Mouse (Mus musculus): ENCODE results near the gene Nr1h2. TPM values are rescaled to one million over a fixed set of nuclear protein-coding genes. Genes with fewer than 3 reads are reported as not detected.

Gene Nr1h2
- polyA plus RNA-seq, 1 experiment: 79.7 TPM

DNA sequence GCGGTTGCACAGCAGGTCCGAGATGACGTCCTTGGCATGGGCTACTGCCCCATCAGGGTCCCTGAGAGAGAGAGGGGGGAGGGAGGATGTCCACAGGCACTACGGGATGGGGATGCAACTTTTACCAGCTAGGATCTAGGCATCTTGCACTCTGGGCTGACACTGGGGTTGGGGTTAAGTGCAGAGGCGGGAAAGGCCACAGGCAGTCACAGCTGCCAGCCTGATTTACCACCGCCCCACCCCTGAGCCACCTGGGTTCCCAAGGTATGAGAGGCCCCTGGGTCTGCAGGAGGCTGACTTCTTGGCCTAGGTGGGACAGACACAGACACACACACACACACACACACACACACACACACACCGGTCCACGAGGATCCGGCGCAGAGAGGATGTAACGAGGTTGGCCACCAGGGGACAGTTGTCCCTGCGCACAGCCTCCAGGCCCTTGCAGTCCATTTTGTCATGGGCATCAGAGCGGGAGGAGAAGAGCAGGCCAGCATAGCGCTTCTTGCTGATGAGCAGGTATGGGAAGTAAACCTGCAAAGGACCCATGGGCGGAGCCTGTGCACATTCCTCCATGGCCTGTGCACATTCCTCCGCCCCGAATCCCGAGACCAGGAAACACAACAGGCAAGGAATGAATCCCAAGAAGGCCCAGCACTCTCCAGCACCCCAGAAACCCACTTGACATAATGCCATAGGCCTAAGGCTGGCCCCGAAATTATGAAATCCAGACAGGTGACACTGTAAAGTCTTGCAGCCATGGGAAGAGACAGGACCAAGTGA lies 18.9 kb downstream of the Nr1h2 start:
- no peak for DNase-seq (ENCODE audit: low read depth)

DNA sequence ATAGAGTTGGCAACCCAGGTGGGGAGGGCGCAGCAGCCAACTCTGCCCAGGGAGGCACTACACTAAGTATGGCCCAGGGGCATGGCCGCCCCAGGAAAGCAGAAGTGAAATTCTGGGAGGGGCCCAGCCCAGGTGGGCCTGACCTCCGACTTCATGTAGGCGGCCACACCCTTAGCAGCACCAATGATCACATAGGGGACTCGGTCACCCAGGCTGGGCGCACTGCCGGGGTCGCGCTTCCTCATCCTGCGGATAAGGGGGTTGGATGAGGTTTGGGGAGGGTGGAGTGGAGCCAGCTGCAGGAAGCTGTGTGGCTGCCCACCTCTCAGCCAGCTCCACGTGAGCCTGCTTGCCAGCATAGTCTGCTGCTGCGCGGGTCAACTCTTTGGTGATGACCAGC lies 19.5 kb downstream of the Nr1h2 start:
- TF ChIP-seq CTCF (IDR thresholded peaks at IDR 0.05; ENCODE audit: borderline replicate concordance, extremely low read depth, insufficient read depth, insufficient read length) (no peak), POLR2A (IDR thresholded peaks at IDR 0.05; ENCODE audit: borderline replicate concordance, extremely low read depth, insufficient read depth, insufficient read length, poor library complexity, severe bottlenecking) (no peak)
- DNase-seq (ENCODE audit: low read depth): no peak

More for the DNA sequence above, 18.9 kb downstream of the Nr1h2 start:
- TF ChIP-seq POLR2A (IDR thresholded peaks at IDR 0.05; ENCODE audit: borderline replicate concordance, extremely low read depth, insufficient read depth, insufficient read length, poor library complexity, severe bottlenecking) (no peak), CTCF (IDR thresholded peaks at IDR 0.05; ENCODE audit: borderline replicate concordance, extremely low read depth, insufficient read depth, insufficient read length) (no peak)

DNA sequence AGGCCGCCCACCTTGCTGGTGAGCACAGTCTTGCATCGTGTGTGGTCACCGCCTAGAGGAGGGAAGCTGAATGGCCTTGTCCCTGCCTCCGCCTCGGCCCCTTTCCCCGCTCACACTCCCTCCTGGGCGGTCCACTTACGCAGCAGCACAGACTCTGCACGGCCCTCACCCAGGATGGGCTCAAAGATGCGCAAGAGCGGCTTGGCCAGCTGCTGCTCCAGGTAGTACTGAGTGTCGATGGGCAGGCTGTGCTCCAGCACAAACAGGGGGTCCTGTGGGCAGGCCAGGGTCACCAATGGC lies 20.1 kb downstream of the Nr1h2 start:
- no peak for TF ChIP-seq CTCF (IDR thresholded peaks at IDR 0.05; ENCODE audit: borderline replicate concordance, extremely low read depth, insufficient read depth, insufficient read length)
- TF ChIP-seq POLR2A (IDR thresholded peaks at IDR 0.05; ENCODE audit: borderline replicate concordance, extremely low read depth, insufficient read depth, insufficient read length, poor library complexity, severe bottlenecking): no peak

DNA sequence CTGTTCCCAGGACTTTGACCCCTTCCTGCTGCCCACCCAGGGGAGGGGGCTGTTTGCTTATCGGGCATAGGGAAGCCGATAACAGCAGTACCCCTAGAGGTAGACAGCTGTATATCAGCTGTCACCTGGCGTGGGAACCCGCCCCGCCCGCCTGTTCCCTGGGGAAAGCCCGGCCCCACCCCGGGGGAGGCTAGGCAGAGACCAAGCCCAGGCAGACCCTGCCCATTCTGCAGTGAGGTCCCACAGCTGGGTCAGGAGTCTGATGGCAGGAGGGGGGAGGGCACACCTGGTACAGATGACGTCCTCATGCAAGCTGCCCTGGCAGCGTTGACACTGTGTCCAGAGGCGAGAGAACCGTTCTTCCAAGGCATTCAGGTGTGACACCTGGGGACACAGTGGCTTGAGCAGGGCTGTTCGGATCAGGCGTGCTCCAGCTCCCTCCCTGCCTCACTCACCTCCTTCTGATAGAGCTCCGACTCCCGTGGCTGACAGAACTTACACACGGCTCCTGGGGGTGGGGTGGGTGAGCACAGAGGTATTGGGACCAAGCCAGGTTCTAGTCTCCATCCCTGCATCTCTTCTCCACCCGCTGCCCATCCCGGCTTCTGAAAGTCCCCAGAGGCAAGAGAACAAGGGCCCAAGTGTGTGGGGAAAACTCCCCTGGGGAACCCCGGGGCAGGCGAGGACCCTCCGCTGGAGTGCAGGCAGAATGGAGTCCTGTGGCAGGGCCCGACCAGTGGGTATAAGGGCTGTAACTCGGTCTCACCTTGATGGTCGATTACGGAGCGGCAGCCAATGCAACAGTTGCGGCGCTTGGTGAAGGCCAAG lies 20.6 kb downstream of the Nr1h2 start:
- TF ChIP-seq CTCF (IDR thresholded peaks at IDR 0.05; ENCODE audit: borderline replicate concordance, extremely low read depth, insufficient read depth, insufficient read length): no peak
- TF ChIP-seq POLR2A (IDR thresholded peaks at IDR 0.05; ENCODE audit: borderline replicate concordance, extremely low read depth, insufficient read depth, insufficient read length, poor library complexity, severe bottlenecking): no peak
- DNase-seq (ENCODE audit: low read depth): no peak

More for the DNA sequence above, 20.1 kb downstream of the Nr1h2 start:
- DNase-seq (ENCODE audit: low read depth): no peak

DNA sequence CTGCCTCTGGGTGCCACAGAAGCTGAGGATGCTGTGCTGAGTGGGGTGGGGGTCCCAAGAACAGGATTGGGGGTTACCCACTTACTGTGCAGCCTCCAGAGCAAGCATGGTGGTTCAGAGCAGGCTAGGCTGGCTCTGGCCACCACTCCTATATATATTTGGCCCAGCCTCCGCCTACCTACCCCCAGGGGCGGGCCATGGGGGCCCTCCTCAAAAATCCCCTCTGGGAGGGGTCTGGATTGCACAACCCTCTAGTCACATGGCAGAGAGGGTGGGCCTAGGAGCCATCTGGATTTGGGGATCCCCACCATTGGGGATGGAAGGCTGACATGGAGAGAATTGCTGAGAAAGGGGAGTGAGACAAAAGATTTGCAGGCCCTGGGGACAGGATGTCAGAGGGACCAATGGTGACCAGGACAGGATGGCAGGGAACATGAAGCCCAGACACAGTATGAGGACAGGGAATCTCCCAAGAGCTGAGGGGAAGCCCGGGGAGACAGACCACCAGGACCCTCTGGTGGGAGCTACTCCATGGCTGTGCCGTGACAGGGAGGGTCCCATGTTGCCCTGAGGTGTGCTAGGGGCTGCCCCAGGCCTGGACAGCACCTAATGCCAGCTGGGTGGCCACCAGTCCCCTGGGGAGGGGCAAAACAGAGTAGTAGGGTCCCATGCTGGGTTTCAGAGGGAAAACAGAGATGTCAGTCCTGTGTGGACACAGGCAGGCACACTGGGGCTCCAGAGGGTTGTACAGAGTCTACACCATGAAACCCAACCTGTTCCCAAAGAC lies 21.6 kb downstream of the Nr1h2 start, which contains the start of gene Spib:
Gene Spib, minus strand, starts transcription at position 126 of the 787 bp plus-strand sequence.
- TF ChIP-seq CTCF (IDR thresholded peaks at IDR 0.05; ENCODE audit: borderline replicate concordance, extremely low read depth, insufficient read depth, insufficient read length): no peak
- no peak for TF ChIP-seq POLR2A (IDR thresholded peaks at IDR 0.05; ENCODE audit: borderline replicate concordance, extremely low read depth, insufficient read depth, insufficient read length, poor library complexity, severe bottlenecking)
- no peak for DNase-seq (ENCODE audit: low read depth)

DNA sequence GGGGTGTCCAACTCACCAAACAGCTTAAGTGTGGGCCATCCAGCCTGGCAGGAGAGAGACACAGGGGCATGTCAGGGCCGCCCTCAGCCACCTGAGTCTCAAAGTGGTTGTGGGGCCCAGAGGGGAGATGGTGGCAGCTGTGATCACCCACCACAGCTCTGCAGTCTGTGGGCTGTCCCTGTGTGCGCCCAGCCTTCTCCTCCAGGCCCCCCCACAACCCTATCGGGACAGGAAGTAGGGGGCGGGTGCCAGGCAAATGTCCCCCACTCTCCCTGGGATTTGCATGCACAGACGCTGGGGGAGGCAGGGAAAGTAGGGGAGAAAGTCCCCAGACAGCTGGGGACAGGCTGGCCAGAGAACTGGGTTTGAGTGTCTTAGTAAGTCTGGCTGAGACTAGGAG lies 22.5 kb downstream of the Nr1h2 start:
- DNase-seq (ENCODE audit: low read depth): no peak
- TF ChIP-seq CTCF (IDR thresholded peaks at IDR 0.05; ENCODE audit: borderline replicate concordance, extremely low read depth, insufficient read depth, insufficient read length): no peak
- no peak for TF ChIP-seq POLR2A (IDR thresholded peaks at IDR 0.05; ENCODE audit: borderline replicate concordance, extremely low read depth, insufficient read depth, insufficient read length, poor library complexity, severe bottlenecking)

DNA sequence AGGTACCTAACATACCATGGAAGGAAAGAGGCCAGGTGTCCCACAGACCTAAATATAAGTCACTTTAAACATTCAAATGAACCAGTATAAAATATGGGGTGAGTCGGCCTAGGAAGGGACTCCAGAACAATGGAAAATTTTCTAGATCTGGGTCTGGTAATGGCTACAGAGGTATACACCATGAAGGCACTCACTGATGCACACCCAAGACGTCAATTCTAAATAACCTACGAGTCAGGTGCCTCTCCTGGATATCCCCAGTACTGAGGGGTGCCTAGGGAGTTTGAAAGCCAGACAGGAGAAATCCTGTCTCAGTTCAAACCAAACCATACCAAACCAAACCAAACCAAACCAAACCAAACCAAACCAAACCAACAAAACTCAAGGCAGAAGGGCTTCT lies 23.2 kb downstream of the Nr1h2 start:
- TF ChIP-seq POLR2A (IDR thresholded peaks at IDR 0.05; ENCODE audit: borderline replicate concordance, extremely low read depth, insufficient read depth, insufficient read length, poor library complexity, severe bottlenecking): no peak
- no peak for TF ChIP-seq CTCF (IDR thresholded peaks at IDR 0.05; ENCODE audit: borderline replicate concordance, extremely low read depth, insufficient read depth, insufficient read length)
- DNase-seq (ENCODE audit: low read depth): no peak

DNA sequence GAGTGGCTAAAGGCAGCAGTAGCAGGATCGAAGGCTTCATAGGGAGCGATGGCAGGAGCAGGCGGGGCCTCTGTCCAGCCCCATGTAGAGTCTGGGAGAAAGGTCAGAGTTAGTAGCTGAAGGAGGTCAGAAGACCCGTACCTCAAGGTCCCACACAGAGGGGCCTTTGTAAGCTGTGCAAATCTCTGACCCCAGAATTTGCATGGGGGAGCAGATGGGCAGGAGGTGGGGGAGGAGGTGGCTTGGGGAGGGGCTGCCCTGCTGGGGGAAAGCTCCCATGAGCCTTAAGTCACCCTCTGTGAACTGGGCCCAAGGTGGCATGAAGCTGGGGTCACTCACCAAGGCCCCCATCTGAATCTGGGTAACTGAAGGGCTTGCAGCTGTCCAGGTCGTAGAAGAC lies 24.2 kb downstream of the Nr1h2 start:
- TF ChIP-seq CTCF (IDR thresholded peaks at IDR 0.05; ENCODE audit: borderline replicate concordance, extremely low read depth, insufficient read depth, insufficient read length) (no peak), POLR2A (IDR thresholded peaks at IDR 0.05; ENCODE audit: borderline replicate concordance, extremely low read depth, insufficient read depth, insufficient read length, poor library complexity, severe bottlenecking) (no peak)
- no peak for DNase-seq (ENCODE audit: low read depth)

DNA sequence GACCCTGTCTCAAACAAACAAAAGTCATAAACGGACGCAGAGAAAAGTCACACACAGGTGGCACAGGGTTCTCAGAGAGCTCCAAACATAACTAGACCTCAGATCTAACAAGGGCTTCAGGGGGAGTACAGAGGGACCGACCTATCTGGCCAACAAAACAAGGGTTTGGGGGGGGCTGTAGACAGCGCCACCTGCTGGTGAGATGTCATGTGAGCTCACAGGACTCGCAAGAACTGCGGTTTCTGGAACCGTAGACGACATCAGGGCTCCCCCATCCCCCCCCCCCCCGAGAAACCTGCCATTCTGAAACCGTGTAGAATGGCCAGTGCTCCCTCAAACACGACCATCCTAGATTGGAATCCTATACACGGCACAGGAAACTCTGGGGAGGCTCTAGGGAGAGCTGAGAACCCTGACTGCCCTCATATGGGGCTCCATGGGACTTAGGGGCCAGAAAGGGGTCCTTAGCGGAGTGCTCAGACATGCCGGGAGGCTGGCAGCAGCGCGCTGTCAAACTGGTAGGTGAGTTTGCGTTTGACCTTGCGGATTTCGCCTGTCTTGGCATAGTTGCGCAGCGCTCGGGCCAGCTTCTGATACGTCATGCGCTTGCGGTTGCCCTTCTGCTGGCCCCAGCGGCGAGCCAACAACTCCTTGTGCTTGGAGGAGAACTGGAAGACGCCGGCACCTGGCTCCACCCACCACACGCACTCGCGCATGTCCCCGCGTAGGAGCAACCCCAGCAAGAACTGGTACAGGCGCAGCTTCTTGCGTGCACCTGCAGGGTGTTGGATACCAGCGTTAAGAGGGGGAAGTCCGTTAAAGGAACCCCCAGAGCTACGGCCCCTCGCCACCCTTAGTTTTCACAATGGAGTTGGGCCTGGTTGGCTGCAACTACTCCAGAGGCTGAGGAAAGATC lies 26.0 kb downstream of the Nr1h2 start:
- peak; percentile 78 for DNase-seq (ENCODE audit: low read depth)
- no peak for TF ChIP-seq POLR2A (IDR thresholded peaks at IDR 0.05; ENCODE audit: borderline replicate concordance, extremely low read depth, insufficient read depth, insufficient read length, poor library complexity, severe bottlenecking)
- peak; percentile 91 for TF ChIP-seq CTCF (IDR thresholded peaks at IDR 0.05; ENCODE audit: borderline replicate concordance, extremely low read depth, insufficient read depth, insufficient read length)

DNA sequence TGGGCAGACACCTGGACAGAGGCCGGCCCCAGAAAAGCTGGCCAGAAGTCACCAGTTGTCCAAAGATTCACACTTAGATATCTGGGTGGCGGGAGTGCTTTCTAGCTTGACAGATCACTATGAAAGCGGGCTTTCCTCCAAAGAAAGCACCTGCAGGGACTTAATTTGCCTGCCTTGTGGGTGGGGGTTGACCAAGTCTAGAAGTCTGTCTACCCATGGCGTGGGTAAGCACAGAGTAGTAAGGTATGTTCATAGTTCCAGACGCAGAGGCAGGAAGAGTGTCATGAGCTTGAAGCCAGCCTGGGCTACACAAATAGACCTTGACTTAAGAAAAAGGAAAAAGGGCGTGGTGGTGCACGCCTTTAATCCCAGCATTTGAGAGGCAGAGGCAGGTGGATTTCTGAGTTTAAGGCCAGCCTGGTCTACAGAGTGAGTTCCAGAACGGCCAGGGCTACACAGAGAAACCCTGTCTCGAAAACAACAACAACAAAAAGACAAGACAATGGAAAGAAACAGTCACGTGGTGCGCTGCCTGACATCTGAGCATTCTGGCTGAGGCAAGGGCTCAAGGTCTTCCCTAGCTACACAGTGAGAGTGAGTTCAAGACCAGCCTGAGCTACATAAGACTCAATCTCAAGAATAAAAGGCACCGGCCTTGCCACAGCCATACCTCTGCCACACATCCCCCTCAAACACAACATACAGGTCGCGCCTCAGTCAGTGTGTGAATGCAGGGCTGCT lies 27.2 kb downstream of the Nr1h2 start:
- TF ChIP-seq CTCF (IDR thresholded peaks at IDR 0.05; ENCODE audit: borderline replicate concordance, extremely low read depth, insufficient read depth, insufficient read length): no peak
- TF ChIP-seq POLR2A (IDR thresholded peaks at IDR 0.05; ENCODE audit: borderline replicate concordance, extremely low read depth, insufficient read depth, insufficient read length, poor library complexity, severe bottlenecking): no peak
- DNase-seq (ENCODE audit: low read depth): no peak
